Mouse (Mus musculus) cerebellum, adult 2 months (tissue): ENCODE data around the gene Mrgprb1.

Experiments
- CTCF ChIP-seq: fragments of 200-500 bp; IDR thresholded peaks from 2 replicates; pipeline ENCODE4 v1.5.1; 2011; ENCODE audit warnings: low read depth, mild to moderate bottlenecking, control low read depth, low read length, moderate library complexity, borderline replicate concordance; ENCODE audit not compliant: insufficient read depth
- POLR2A ChIP-seq: fragments of 200-500 bp; IDR thresholded peaks from 2 replicates; pipeline ENCODE4 v1.6.1; 2011; ENCODE audit warnings: low read length, control low read depth, borderline replicate concordance; ENCODE audit not compliant: insufficient read depth

GRCm38 (mm10) chr7:48456242-48456641 is at the start of gene Mrgprb1:
- TF ChIP-seq CTCF (no peak), POLR2A (no peak)
